Mouse (Mus musculus): ENCODE data around the gene Scarb2. TPM values are rescaled to one million over a fixed set of nuclear protein-coding genes. Genes with fewer than 3 reads are reported as not detected.

Scarb2 gene
- polyA plus RNA-seq, 1 experiment = 62.1 TPM

DNA sequence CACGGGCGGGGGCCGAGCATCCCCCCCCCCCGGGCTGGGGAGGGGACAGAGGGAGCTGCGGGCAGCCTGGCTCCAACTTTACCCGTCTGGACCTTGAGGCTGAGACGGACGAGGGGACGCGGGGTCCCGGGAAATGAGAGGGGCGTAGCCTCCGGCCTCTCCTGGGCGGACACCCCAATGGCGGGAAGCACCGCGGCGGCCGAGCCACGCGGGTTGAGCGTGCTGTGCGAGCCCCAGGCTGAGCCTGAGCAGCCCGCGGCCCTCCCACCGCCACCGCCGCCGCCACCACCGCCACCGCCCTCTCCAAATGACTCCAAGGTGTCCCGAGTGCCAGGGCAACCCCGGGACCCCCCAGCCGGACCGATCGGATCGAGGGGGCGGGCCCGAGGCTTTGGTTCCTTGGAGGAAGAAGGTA, 72.1 kb downstream of the Scarb2 start:
- Histone ChIP-seq H3K27me3 (ENCODE audit: control insufficient read depth, insufficient read depth, low read length, poor library complexity, severe bottlenecking) (no peaks in the 10 kb centered on the region), H3K4me3 (ENCODE audit: low read depth, low read length) (peak overlapping the region; percentile 68), H3K27ac (ENCODE audit: insufficient read depth, low read length) (no peak overlapping the region), H3K36me3 (ENCODE audit: control insufficient read depth, insufficient read depth, low read length, poor library complexity, severe bottlenecking) (peaks cover 10% of the 10 kb centered on the region), H3K9ac (ENCODE audit: low read depth, poor library complexity, severe bottlenecking) (peak overlapping the region; percentile 89), H3K4me1 (ENCODE audit: control insufficient read depth, insufficient read depth, low read length) (no peaks in the 10 kb centered on the region), H3K9me3 (replicated peaks; ENCODE audit: control insufficient read depth, insufficient read depth, low read length, poor library complexity, severe bottlenecking) (no peaks in the 10 kb centered on the region)
- no peak for TF ChIP-seq POLR2A (IDR thresholded peaks at IDR 0.05; ENCODE audit: insufficient read depth, low read length)
- no peak for TF ChIP-seq EP300 (IDR thresholded peaks at IDR 0.05; ENCODE audit: insufficient read depth, low read depth, low read length)
- TF ChIP-seq CTCF (IDR thresholded peaks at IDR 0.05; ENCODE audit: low read depth, low read length) = no peak

DNA sequence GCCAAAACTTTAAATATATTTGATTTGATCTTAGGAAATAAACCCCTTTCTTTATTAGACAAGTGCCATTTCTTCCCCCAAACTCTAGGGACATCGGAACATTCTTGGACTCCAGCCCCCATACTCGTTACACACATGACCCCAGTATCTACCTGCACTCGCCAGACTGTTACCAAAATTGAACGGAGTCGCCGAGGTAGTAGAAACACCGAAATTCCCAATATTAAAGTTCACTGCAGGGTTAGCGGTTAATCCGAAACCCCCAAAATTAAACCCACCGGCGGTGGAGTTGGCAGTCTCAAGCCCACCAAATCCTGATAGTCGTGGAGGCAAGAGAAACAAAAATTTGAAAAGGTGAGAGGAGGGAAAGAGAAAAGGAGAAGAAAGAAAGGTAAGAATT, 72.6 kb downstream of the Scarb2 start:
- H3K27me3 ChIP-seq (ENCODE audit: control insufficient read depth, insufficient read depth, low read length, poor library complexity, severe bottlenecking) = no peaks in the 10 kb centered on the region
- TF ChIP-seq POLR2A (IDR thresholded peaks at IDR 0.05; ENCODE audit: insufficient read depth, low read length) (no peak), CTCF (IDR thresholded peaks at IDR 0.05; ENCODE audit: low read depth, low read length) (no peak), EP300 (IDR thresholded peaks at IDR 0.05; ENCODE audit: insufficient read depth, low read depth, low read length) (no peak)
- peak overlapping the region; percentile 68 for H3K4me3 ChIP-seq (ENCODE audit: low read depth, low read length)
- peaks cover 14% of the 10 kb centered on the region for H3K36me3 ChIP-seq (ENCODE audit: control insufficient read depth, insufficient read depth, low read length, poor library complexity, severe bottlenecking)
- no peak overlapping the region for H3K27ac ChIP-seq (ENCODE audit: insufficient read depth, low read length)
- H3K9ac ChIP-seq (ENCODE audit: low read depth, poor library complexity, severe bottlenecking) = peak overlapping the region; percentile 89
- no peaks in the 10 kb centered on the region for H3K9me3 ChIP-seq (replicated peaks; ENCODE audit: control insufficient read depth, insufficient read depth, low read length, poor library complexity, severe bottlenecking)
- no peaks in the 10 kb centered on the region for H3K4me1 ChIP-seq (ENCODE audit: control insufficient read depth, insufficient read depth, low read length)

DNA sequence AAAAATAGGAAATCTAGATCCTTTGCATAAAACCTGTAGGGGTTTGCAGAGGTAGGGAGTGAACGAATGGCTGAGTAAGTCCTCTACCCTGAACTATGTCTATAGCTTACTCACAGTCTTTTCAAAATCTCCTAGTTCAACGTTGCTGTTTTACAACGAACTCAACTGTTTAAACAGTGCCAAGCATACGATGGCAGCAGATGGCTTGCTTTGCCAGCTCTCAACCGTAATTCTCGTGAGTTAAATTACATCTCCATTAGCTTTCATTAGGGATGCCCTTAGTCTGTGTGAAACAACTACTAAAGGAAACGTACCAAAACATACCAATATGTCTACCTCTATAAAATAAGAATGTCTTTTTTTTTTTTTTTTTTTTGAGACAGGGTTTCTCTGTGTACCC, 75.0 kb downstream of the Scarb2 start:
- no peak overlapping the region for H3K4me3 ChIP-seq (ENCODE audit: low read depth, low read length)
- peaks cover 35% of the 10 kb centered on the region for H3K36me3 ChIP-seq (ENCODE audit: control insufficient read depth, insufficient read depth, low read length, poor library complexity, severe bottlenecking)
- TF ChIP-seq POLR2A (IDR thresholded peaks at IDR 0.05; ENCODE audit: insufficient read depth, low read length) = no peak
- TF ChIP-seq CTCF (IDR thresholded peaks at IDR 0.05; ENCODE audit: low read depth, low read length) = no peak
- TF ChIP-seq EP300 (IDR thresholded peaks at IDR 0.05; ENCODE audit: insufficient read depth, low read depth, low read length) = no peak
- no peak overlapping the region for H3K27ac ChIP-seq (ENCODE audit: insufficient read depth, low read length)
- H3K27me3 ChIP-seq (ENCODE audit: control insufficient read depth, insufficient read depth, low read length, poor library complexity, severe bottlenecking) = no peaks in the 10 kb centered on the region
- H3K9ac ChIP-seq (ENCODE audit: low read depth, poor library complexity, severe bottlenecking) = no peak overlapping the region
- no peaks in the 10 kb centered on the region for H3K4me1 ChIP-seq (ENCODE audit: control insufficient read depth, insufficient read depth, low read length)
- no peaks in the 10 kb centered on the region for H3K9me3 ChIP-seq (replicated peaks; ENCODE audit: control insufficient read depth, insufficient read depth, low read length, poor library complexity, severe bottlenecking)

DNA sequence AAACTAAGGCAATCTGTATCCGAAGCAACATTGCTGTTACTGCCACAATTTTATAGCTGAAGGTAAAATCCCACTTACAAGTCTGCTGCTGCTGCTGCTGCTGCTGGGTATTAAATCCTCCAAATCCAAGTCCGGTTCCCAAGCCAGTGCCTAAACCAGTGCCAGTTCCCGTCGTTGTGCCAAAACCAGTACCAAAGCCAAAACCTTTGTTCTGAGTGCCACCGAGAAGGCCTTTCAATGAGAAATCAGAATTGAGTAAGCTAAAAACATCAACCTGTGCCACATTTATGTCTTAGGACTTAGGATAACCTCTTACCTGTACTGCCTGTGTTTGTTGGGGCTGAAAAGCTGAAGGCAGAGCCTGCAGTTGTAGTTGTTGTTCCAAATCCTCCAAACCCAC, 75.9 kb downstream of the Scarb2 start:
- no peak for TF ChIP-seq EP300 (IDR thresholded peaks at IDR 0.05; ENCODE audit: insufficient read depth, low read depth, low read length)
- TF ChIP-seq POLR2A (IDR thresholded peaks at IDR 0.05; ENCODE audit: insufficient read depth, low read length) = no peak
- no peak for TF ChIP-seq CTCF (IDR thresholded peaks at IDR 0.05; ENCODE audit: low read depth, low read length)
- no peaks in the 10 kb centered on the region for H3K9me3 ChIP-seq (replicated peaks; ENCODE audit: control insufficient read depth, insufficient read depth, low read length, poor library complexity, severe bottlenecking)
- H3K36me3 ChIP-seq (ENCODE audit: control insufficient read depth, insufficient read depth, low read length, poor library complexity, severe bottlenecking) = peaks cover 38% of the 10 kb centered on the region

DNA sequence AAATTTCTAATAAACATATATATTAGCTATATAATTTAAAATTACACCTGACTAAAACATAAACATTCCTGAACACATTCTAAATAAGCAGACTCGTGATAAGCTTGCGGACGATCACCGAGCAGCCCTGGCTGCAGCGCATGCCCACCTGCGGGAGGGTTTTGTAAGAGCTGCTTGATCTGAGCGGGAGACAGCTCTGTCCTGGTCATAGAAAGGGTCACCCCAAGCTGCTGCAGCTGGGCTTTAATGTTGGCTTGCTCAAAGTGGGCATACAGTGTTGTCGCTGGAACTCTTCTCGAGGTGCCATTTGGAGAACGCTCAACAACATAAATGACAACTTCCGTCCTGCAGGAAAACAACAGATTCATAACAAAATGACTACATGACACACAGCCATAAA, 82.5 kb downstream of the Scarb2 start:
- H3K4me1 ChIP-seq (ENCODE audit: control insufficient read depth, insufficient read depth, low read length) = no peaks in the 10 kb centered on the region
- H3K27me3 ChIP-seq (ENCODE audit: control insufficient read depth, insufficient read depth, low read length, poor library complexity, severe bottlenecking) = no peaks in the 10 kb centered on the region
- H3K4me3 ChIP-seq (ENCODE audit: low read depth, low read length) = no peak overlapping the region
- H3K27ac ChIP-seq (ENCODE audit: insufficient read depth, low read length) = no peak overlapping the region
- no peak overlapping the region for H3K9ac ChIP-seq (ENCODE audit: low read depth, poor library complexity, severe bottlenecking)
- no peaks in the 10 kb centered on the region for H3K9me3 ChIP-seq (replicated peaks; ENCODE audit: control insufficient read depth, insufficient read depth, low read length, poor library complexity, severe bottlenecking)
- TF ChIP-seq CTCF (IDR thresholded peaks at IDR 0.05; ENCODE audit: low read depth, low read length) = no peak
- no peak for TF ChIP-seq POLR2A (IDR thresholded peaks at IDR 0.05; ENCODE audit: insufficient read depth, low read length)
- TF ChIP-seq EP300 (IDR thresholded peaks at IDR 0.05; ENCODE audit: insufficient read depth, low read depth, low read length) = no peak
- peaks cover 73% of the 10 kb centered on the region for H3K36me3 ChIP-seq (ENCODE audit: control insufficient read depth, insufficient read depth, low read length, poor library complexity, severe bottlenecking)

More for the DNA sequence above, 75.9 kb downstream of the Scarb2 start:
- Histone ChIP-seq H3K9ac (ENCODE audit: low read depth, poor library complexity, severe bottlenecking) (no peak overlapping the region), H3K27ac (ENCODE audit: insufficient read depth, low read length) (no peak overlapping the region), H3K4me1 (ENCODE audit: control insufficient read depth, insufficient read depth, low read length) (no peaks in the 10 kb centered on the region), H3K27me3 (ENCODE audit: control insufficient read depth, insufficient read depth, low read length, poor library complexity, severe bottlenecking) (no peaks in the 10 kb centered on the region), H3K4me3 (ENCODE audit: low read depth, low read length) (no peak overlapping the region)

DNA sequence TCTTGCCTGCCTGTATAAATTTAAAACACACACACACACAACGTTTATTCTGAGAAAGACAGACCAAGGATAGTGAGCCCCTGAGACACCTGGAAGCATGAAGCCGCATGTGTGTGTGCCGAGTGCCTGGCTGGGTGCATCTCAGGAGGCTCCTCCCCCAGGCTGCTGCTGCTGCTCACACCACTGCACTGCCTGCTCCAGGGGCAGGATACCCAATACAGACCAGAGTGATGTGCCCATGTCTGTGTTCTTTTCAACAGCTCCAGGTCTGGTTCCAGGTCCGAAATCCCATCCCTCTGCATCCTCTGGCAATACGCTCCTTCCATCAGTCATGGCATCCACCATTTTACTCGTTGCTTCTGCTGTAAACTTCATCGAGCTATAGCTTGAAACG, 92.7 kb downstream of the Scarb2 start:
- TF ChIP-seq EP300 (IDR thresholded peaks at IDR 0.05; ENCODE audit: insufficient read depth, low read depth, low read length) = no peak
- no peak for TF ChIP-seq CTCF (IDR thresholded peaks at IDR 0.05; ENCODE audit: low read depth, low read length)
- no peak for TF ChIP-seq POLR2A (IDR thresholded peaks at IDR 0.05; ENCODE audit: insufficient read depth, low read length)

More for the DNA sequence above, 92.7 kb downstream of the Scarb2 start:
- Histone ChIP-seq H3K27ac (ENCODE audit: insufficient read depth, low read length) (no peak overlapping the region), H3K9me3 (replicated peaks; ENCODE audit: control insufficient read depth, insufficient read depth, low read length, poor library complexity, severe bottlenecking) (no peaks in the 10 kb centered on the region), H3K9ac (ENCODE audit: low read depth, poor library complexity, severe bottlenecking) (no peak overlapping the region), H3K4me1 (ENCODE audit: control insufficient read depth, insufficient read depth, low read length) (no peaks in the 10 kb centered on the region), H3K4me3 (ENCODE audit: low read depth, low read length) (no peak overlapping the region), H3K27me3 (ENCODE audit: control insufficient read depth, insufficient read depth, low read length, poor library complexity, severe bottlenecking) (no peaks in the 10 kb centered on the region), H3K36me3 (ENCODE audit: control insufficient read depth, insufficient read depth, low read length, poor library complexity, severe bottlenecking) (peaks cover 29% of the 10 kb centered on the region)

Measured in ES-Bruce4 (cell line).